Mouse (Mus musculus): ENCODE results near the gene Lime1. TPM values are rescaled to one million over a fixed set of nuclear protein-coding genes. Genes with fewer than 3 reads are reported as not detected.

Gene Lime1
- 100 to 1,000 TPM; 372 to 468 TPM for polyA plus RNA-seq (2017; shearing (Covaris generic))

DNA sequence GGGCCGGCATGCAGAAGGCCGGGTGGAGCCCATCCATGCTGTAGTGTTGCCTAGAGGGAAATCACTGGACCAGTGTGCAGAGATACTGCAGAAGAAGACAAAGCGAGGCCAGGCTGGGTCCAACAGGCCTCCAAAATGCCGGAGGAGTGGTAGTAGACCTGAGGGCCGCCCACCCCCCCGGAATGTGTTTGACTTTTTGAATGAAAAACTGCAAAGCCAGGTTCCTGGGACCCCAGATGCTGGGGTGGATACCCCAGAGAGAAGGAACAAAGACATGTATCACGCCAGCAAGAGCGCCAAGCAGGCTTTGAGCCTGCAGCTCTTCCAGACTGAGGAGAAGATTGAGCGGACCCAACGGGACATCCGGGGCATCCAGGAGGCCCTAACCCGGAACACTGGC, at the start of gene Lime1:
Gene Lime1, plus strand, starts transcription at position 301 of the 400 bp plus-strand sequence.

DNA sequence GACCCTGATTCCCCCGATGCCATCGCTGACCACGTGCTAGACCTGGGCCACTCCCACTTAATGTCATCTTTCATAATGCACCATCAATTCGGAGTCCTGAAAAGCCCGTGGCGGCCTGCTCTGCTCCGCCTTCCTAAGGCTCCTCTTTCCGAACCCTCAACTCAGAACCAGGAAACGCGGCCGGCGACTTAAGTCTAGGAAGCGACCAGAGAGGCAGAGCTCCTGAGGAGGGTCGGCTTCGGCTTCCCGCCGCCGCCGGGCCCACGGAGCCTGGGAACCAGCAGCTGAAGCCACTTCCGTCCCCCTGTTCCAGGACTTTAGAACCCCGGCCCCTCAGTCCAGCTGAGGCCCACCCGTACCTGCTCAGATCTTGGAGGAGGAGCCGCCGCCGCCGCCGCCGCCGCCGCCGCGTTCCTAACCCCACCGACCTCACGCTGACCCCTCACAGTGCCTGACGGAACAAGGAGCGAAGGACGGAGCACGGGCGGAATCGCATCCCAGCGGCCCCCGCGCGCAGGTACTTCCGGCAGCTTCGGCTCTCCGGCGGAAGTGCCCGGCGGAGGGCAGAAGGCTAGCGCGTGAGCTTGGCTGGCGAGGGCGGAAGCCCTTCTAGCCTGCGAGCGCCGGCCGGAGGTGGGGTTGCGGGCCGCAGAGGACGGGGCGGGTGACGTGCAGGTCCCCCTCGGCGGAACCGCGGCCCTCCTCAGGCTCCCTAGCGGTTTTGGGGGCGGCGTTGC, 14.8 kb upstream of the Lime1 start, which contains the start of the genes Zgpat and Arfrp1:
Gene Zgpat, plus strand, starts transcription at position 69 of the 737 bp plus-strand sequence.
Gene Arfrp1, minus strand, starts transcription at position 545 of the 737 bp plus-strand sequence.

Other genes starting within 250 kb of the Lime1 start
- gene Kcnq2, start 244.8 kb upstream of the Lime1 start, polyA plus RNA-seq (2017; shearing (Covaris generic)): under 1 TPM; 0.07 to 0.31 TPM
- not detected for gene Eef1a2, start 223.1 kb upstream of the Lime1 start, polyA plus RNA-seq (2017; shearing (Covaris generic))
- gene Ppdpf, start 192.8 kb upstream of the Lime1 start, polyA plus RNA-seq (2017; shearing (Covaris generic)): 100 to 1,000 TPM; 323 to 350 TPM
- gene Ptk6, start 177.3 kb upstream of the Lime1 start, polyA plus RNA-seq (2017; shearing (Covaris generic)): under 1 TPM in 1 of 2 experiments, not detected in 1; 0.15 TPM
- 1 to 10 TPM in 1 of 2 experiments, under 1 TPM in 1; 0.61 to 1.1 TPM for gene Srms, start 166.9 kb upstream of the Lime1 start, polyA plus RNA-seq (2017; shearing (Covaris generic))
- under 1 TPM; 0.34 to 0.95 TPM for gene Fndc11, start 160.1 kb upstream of the Lime1 start, polyA plus RNA-seq (2017; shearing (Covaris generic))
- 10 to 100 TPM; 13.5 to 25.3 TPM for gene Helz2, start 138.1 kb upstream of the Lime1 start, polyA plus RNA-seq (2017; shearing (Covaris generic))
- 10 to 100 TPM; 21.0 to 21.7 TPM for gene Gmeb2, start 92.0 kb upstream of the Lime1 start, polyA plus RNA-seq (2017; shearing (Covaris generic))
- not detected for gene Stmn3, start 65.6 kb upstream of the Lime1 start, polyA plus RNA-seq (2017; shearing (Covaris generic))
- 10 to 100 TPM; 27.0 to 40.5 TPM for gene Rtel1, start 60.3 kb upstream of the Lime1 start, polyA plus RNA-seq (2017; shearing (Covaris generic))
- gene Zgpat, start 15.2 kb upstream of the Lime1 start, polyA plus RNA-seq (2017; shearing (Covaris generic)): 10 to 100 TPM; 65.8 to 79.5 TPM
- gene Arfrp1, start 14.7 kb upstream of the Lime1 start, polyA plus RNA-seq (2017; shearing (Covaris generic)): 100 to 1,000 TPM; 119 TPM
- 1 to 10 TPM in 1 of 2 experiments, under 1 TPM in 1; 0.96 to 2.5 TPM for gene Zbtb46, start 79.3 kb downstream of the Lime1 start, polyA plus RNA-seq (2017; shearing (Covaris generic))
- not detected for gene Abhd16b, start 113.1 kb downstream of the Lime1 start, polyA plus RNA-seq (2017; shearing (Covaris generic))
- gene Tpd52l2, start 117.1 kb downstream of the Lime1 start, polyA plus RNA-seq (2017; shearing (Covaris generic)): 10 to 100 TPM; 79.5 to 90.4 TPM
- 10 to 100 TPM; 76.2 to 92.8 TPM for gene Dnajc5, start 140.4 kb downstream of the Lime1 start, polyA plus RNA-seq (2017; shearing (Covaris generic))
- 100 to 1,000 TPM; 152 to 161 TPM for gene Uckl1, start 204.8 kb downstream of the Lime1 start, polyA plus RNA-seq (2017; shearing (Covaris generic))
- gene Prpf6, start 211.8 kb downstream of the Lime1 start, polyA plus RNA-seq (2017; shearing (Covaris generic)): 10 to 100 TPM; 65.7 to 76.5 TPM
- gene Zfp512b, start 212.7 kb downstream of the Lime1 start, polyA plus RNA-seq (2017; shearing (Covaris generic)): 10 to 100 TPM; 23.0 to 42.6 TPM
- gene Samd10, start 219.1 kb downstream of the Lime1 start, polyA plus RNA-seq (2017; shearing (Covaris generic)): 10 to 100 TPM; 34.7 to 35.0 TPM

Data from activated CD4-positive, CD25-positive, alpha-beta regulatory T cell (primary cell).